Mouse (Mus musculus) heart, adult 8-10 months (tissue): Measurements from ENCODE around the gene Usp49. TPM values are rescaled to one million over a fixed set of nuclear protein-coding genes. Genes with fewer than 3 reads are reported as not detected.

Experiments used
- DNase-seq: peaks from one replicate; pipeline ENCODE4 v3.0.0; 2022; ENCODE audit warnings: low spot score
- total RNA-seq, 4 experiments: library from RNA; stranded (reverse); gene quantifications; 2 replicates each; pipeline ENCODE4 v1.2.4; 2022

Gene Usp49
- total RNA-seq, 4 experiments from 2014 or later, result 3.4 to 4.6 (median 3.7) TPM

- DNase-seq, result peak; percentile 69
Observed at GRCm38 (mm10) chr17:47693671-47694441, 63.4 kb downstream of the Usp49 start.

GRCm38 (mm10) chr17:47694442-47694502, 63.8 kb downstream of the Usp49 start, which contains the start of gene Gm21981:
TSS of gene Gm21981 (minus strand) at chr17:47694455.
- no peak for DNase-seq

GRCm38 (mm10) chr17:47694503-47695336, 64.2 kb downstream of the Usp49 start, which contains the start of gene Prickle4:
TSS of gene Prickle4 (minus strand) at chr17:47694736.
- peak; percentile 96 for DNase-seq

GRCm38 (mm10) chr17:47695337-47695710, 64.8 kb downstream of the Usp49 start:
- DNase-seq, result no peak

- DNase-seq, result no peak
Observed at GRCm38 (mm10) chr17:47698156-47698555, 67.7 kb downstream of the Usp49 start.

- DNase-seq, result no peak
Observed at GRCm38 (mm10) chr17:47699055-47699454, 68.6 kb downstream of the Usp49 start.

- no peak for DNase-seq
Observed at GRCm38 (mm10) chr17:47701793-47702192, 71.3 kb downstream of the Usp49 start.

GRCm38 (mm10) chr17:47702548-47703345, 72.3 kb downstream of the Usp49 start:
- no peak for DNase-seq

GRCm38 (mm10) chr17:47703556-47703955, 73.1 kb downstream of the Usp49 start:
- DNase-seq, result no peak

- DNase-seq, result no peak
Observed at GRCm38 (mm10) chr17:47704692-47705091, 74.2 kb downstream of the Usp49 start.

- no peak for DNase-seq
Observed at GRCm38 (mm10) chr17:47706196-47706595, 75.7 kb downstream of the Usp49 start.

- DNase-seq, result no peak
Observed at GRCm38 (mm10) chr17:47707961-47708360, 77.5 kb downstream of the Usp49 start.

- no peak for DNase-seq
Observed at GRCm38 (mm10) chr17:47708972-47709371, 78.5 kb downstream of the Usp49 start.

- DNase-seq, result no peak
Observed at GRCm38 (mm10) chr17:47710036-47710435, 79.5 kb downstream of the Usp49 start.

- no peak for DNase-seq
Observed at GRCm38 (mm10) chr17:47711883-47712282, 81.4 kb downstream of the Usp49 start.

GRCm38 (mm10) chr17:47712889-47713571, 82.5 kb downstream of the Usp49 start:
- no peak for DNase-seq

GRCm38 (mm10) chr17:47715037-47715436, 84.5 kb downstream of the Usp49 start:
- DNase-seq, result no peak

GRCm38 (mm10) chr17:47721183-47721582, 90.7 kb downstream of the Usp49 start:
- DNase-seq, result no peak

GRCm38 (mm10) chr17:47726566-47726965, 96.1 kb downstream of the Usp49 start, which contains the start of gene Pgc:
TSS of gene Pgc (plus strand) at chr17:47726842.
- DNase-seq, result no peak

- no peak for DNase-seq
Observed at GRCm38 (mm10) chr17:47730633-47731575, 100.4 kb downstream of the Usp49 start.
